Mouse (Mus musculus): ENCODE measurements around the gene Extl2. TPM values are rescaled to one million over a fixed set of nuclear protein-coding genes. Genes with fewer than 3 reads are reported as not detected.

Extl2 gene
- polyA plus RNA-seq (2015; fragmentation: Illumina TruSeq; extraction: RNeasy Lipid Tissue Mini Kit (QIAGEN cat#74804); ENCODE audit: insufficient read depth, low replicate concordance) = 8.2 TPM

DNA sequence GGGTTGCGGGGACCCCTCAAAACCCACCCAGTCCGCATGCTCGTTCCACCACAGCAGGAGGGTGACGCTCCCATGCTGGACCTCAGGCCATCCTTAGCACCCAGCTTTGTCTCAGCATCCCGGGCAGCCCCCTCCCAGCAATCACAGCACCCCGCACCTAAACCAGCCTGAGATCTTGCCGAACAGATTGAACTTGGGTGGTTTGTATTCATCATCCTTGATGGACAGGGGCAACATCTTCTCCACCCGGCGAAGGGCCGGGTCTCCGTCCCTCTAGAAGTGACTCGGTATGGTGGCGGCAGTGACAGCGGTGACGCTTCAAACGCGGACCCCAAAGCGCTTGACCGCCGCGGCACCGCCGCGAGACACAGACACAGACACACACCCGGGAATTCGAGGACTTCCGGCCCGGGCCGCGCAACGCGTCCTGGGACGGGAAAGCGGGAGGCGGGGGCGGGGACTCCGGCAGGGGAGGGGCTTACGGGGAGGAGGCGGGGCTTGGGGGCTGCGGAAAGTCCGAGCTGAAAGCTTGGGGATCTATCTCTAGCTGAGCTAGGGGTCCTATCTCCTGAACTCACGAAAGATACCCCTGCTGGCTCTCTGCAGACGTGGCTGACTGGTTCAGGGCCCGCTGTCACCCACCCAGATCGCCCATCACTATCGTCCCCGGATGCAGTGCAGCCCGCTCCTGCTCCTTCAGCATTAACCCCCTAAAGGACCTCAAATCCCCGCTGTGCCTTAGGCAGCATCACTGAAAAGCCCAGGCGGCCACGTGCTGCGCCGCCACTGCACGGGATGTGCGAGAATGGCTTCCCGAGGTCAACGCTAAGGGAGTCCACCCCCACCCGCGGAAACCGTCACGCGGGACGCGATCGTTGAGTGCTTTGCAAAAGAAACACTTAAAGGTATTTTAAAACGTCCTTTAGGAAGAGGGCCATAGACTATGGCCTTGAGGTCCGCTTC, at the start of gene Extl2, which contains the start of gene Slc30a7:
TSS of gene Extl2 (plus strand) at position 485 of the 963 bp plus-strand sequence.
TSS of gene Slc30a7 (minus strand) at position 429 of the 963 bp plus-strand sequence.

Other genes starting within 250 kb of the Extl2 start
- 62.7 TPM for gene Dph5, start 119.6 kb upstream of the Extl2 start, polyA plus RNA-seq (2015; fragmentation: Illumina TruSeq; extraction: RNeasy Lipid Tissue Mini Kit (QIAGEN cat#74804); ENCODE audit: insufficient read depth, low replicate concordance)
- gene Slc30a7, start 56 bp upstream of the Extl2 start, polyA plus RNA-seq (2015; fragmentation: Illumina TruSeq; extraction: RNeasy Lipid Tissue Mini Kit (QIAGEN cat#74804); ENCODE audit: insufficient read depth, low replicate concordance) = 38.7 TPM
- 462 TPM for gene Vcam1, start 122.2 kb downstream of the Extl2 start, polyA plus RNA-seq (2015; fragmentation: Illumina TruSeq; extraction: RNeasy Lipid Tissue Mini Kit (QIAGEN cat#74804); ENCODE audit: insufficient read depth, low replicate concordance)
- gene Gpr88, start 246.0 kb downstream of the Extl2 start, polyA plus RNA-seq (2015; fragmentation: Illumina TruSeq; extraction: RNeasy Lipid Tissue Mini Kit (QIAGEN cat#74804); ENCODE audit: insufficient read depth, low replicate concordance) = 3.3 TPM